Mouse (Mus musculus): Measurements from ENCODE around the gene Dchs2. TPM values are rescaled to one million over a fixed set of nuclear protein-coding genes. Genes with fewer than 3 reads are reported as not detected.

The Dchs2 gene
- polyA plus RNA-seq, 1 experiment from 2014 or later = 0.14 TPM

- Histone ChIP-seq H3K36me3 (no peaks in the 10 kb centered on the region), H3K27me3 (ENCODE audit: low read depth, poor library complexity, severe bottlenecking) (0 out of 2 replicates have a peak, but pooled peaks cover 5% of the 10 kb centered on the region), H3K4me1 (peaks cover 4% of the 10 kb centered on the region; the same call in 1 of the 2 replicates), H3K27ac (no peak overlapping the region), H3K9me3 (replicated peaks) (no peaks in the 10 kb centered on the region), H3K4me3 (no peak overlapping the region)
- no peak for DNase-seq (ENCODE audit: low spot score)
- 75% methylated on average over 1 of the region's 1 CpGs for WGBS
Observed at GRCm38 (mm10) chr3:83283882-83284281, 156.1 kb downstream of the Dchs2 start.

DNA sequence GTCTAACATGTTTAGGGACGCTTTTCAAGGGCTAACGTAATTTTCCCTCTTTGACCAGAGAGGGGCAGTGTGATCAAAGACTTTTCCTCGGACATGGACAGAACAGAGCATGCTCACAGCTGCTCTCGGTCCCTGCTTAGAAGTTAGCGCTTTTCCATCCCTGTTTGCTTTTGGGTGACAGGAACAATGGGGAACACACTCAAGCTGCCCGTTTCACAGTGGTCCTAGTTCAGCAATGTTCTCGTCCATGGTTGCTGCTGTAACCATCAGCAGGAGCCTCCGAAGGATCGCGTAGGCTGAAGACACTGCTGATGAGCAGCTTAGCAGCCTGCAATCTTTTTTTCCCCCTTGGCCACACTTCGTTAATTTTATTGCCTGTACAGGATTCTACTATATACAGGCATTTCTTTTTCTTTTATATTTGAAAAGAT lies 159.2 kb downstream of the Dchs2 start:
- 10% methylated on average over 11 of the region's 11 CpGs for WGBS
- peak; percentile 55 for DNase-seq (ENCODE audit: low spot score)
- H3K27ac ChIP-seq = peak overlapping the region; percentile 86
- peak overlapping the region; percentile 54 for H3K4me3 ChIP-seq
- peaks cover 4% of the 10 kb centered on the region; the same call in 1 of the 2 replicates for H3K4me1 ChIP-seq
- H3K27me3 ChIP-seq (ENCODE audit: low read depth, poor library complexity, severe bottlenecking) = 0 out of 2 replicates have a peak, but pooled peaks cover 5% of the 10 kb centered on the region
- H3K9me3 ChIP-seq (replicated peaks) = no peaks in the 10 kb centered on the region
- no peaks in the 10 kb centered on the region for H3K36me3 ChIP-seq

DNA sequence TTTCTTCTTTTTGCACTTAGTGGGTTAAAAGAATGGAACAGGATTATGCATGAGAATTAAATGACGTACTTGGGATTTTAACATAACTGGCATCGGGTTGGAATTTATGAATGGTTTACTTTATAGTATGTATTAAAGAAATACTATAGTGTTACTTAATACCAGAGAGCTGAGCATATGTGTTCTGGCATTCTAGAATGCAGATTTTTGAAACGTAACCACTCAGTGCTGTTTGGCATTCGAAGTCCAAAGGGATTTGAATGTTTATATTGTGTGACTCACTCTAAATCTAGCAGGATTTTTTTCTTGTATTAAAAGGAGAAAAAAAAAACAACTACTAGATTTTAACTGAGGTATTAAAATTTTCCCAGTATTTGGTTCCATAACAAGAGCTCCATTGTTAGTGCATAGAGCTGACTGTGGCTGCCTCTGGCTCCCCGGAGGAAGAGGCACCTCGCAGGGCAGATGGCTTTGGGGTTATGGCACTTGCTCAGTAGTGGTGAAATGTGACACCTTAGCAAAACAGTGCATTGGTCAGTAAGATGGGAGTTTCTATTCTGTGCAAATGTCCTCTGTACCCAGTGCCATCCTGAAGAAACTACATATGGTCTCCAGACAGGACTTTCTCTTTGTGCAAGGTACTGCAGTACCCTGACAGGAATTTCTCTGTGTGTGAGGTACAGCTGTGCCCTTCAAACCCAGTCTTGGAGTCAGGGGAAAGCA lies 160.5 kb downstream of the Dchs2 start:
- Histone ChIP-seq H3K36me3 (no peaks in the 10 kb centered on the region), H3K4me3 (no peak overlapping the region), H3K4me1 (peaks cover 4% of the 10 kb centered on the region; the same call in 1 of the 2 replicates), H3K27ac (peak overlapping the region; percentile 17; the same call in 1 of the 2 replicates), H3K27me3 (ENCODE audit: low read depth, poor library complexity, severe bottlenecking) (0 out of 2 replicates have a peak, but pooled peaks cover 5% of the 10 kb centered on the region), H3K9me3 (replicated peaks) (no peaks in the 10 kb centered on the region)
- DNase-seq (ENCODE audit: low spot score) = no peak
- WGBS = 74% methylated on average over 6 of the region's 6 CpGs

DNA sequence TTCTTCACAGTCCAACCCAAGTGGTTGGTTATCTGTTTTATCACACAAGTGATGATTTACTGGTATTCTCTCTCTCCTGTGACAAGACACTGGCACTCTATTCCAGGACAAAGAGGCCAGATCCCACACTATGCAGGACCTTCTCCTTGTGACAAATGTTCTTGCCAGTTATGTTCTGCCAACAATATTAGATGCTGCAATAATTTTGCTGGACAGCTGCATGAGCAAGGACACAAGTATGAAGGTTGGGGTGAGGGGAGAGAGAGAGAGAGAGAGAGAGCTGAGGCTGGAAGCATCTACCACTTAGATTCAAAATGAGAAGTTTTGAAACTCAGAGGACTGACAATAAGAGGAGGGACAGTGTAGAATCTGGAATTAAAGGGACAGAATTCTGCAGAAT lies 162.7 kb downstream of the Dchs2 start:
- H3K9me3 ChIP-seq (replicated peaks) = no peaks in the 10 kb centered on the region
- H3K4me3 ChIP-seq = no peak overlapping the region
- no peaks in the 10 kb centered on the region for H3K36me3 ChIP-seq
- H3K27me3 ChIP-seq (ENCODE audit: low read depth, poor library complexity, severe bottlenecking) = 0 out of 2 replicates have a peak, but pooled peaks cover 5% of the 10 kb centered on the region
- peaks cover 4% of the 10 kb centered on the region; the same call in 1 of the 2 replicates for H3K4me1 ChIP-seq
- H3K27ac ChIP-seq = no peak overlapping the region
- DNase-seq (ENCODE audit: low spot score) = no peak

- no peak overlapping the region for H3K27ac ChIP-seq
- DNase-seq (ENCODE audit: low spot score) = no peak
- 85% methylated on average over 1 of the region's 1 CpGs for WGBS
- H3K36me3 ChIP-seq = no peaks in the 10 kb centered on the region
- peaks cover 4% of the 10 kb centered on the region; the same call in 1 of the 2 replicates for H3K4me1 ChIP-seq
- no peaks in the 10 kb centered on the region for H3K9me3 ChIP-seq (replicated peaks)
- 0 out of 2 replicates have a peak, but pooled peaks cover 2% of the 10 kb centered on the region for H3K27me3 ChIP-seq (ENCODE audit: low read depth, poor library complexity, severe bottlenecking)
- H3K4me3 ChIP-seq = no peak overlapping the region
Observed at GRCm38 (mm10) chr3:83290953-83291352, 163.2 kb downstream of the Dchs2 start.

DNA sequence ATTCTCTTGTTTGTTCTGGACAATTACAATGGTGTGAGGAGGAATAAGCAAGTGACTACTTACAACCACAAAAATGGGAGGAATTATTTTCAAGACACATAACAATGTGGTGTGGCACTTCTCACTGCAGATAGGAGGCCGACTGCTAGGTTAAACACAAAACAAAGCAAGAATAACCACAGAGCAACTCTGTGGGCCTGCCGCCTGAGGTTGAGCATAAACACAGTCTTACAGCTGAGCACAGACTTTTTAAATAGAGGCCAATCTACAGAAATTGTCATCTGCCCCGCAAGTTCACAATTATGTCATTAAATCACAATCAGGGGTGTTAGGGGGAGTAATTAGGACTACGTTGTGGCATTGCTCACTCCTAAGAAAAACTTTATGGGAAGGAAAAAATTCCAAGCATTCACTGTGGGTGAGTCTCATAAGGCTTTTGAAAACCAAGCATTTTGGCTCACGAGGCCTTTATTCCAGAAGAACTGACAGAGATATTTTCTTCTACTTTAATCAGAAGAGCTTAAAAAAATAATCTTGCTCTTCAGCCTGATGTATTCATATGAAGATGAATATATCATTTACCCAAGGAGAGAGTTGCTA lies 172.1 kb downstream of the Dchs2 start:
- 64% methylated on average over 5 of the region's 5 CpGs for WGBS
- H3K36me3 ChIP-seq = no peaks in the 10 kb centered on the region
- H3K27ac ChIP-seq = no peak overlapping the region

GRCm38 (mm10) chr3:83303876-83304275 lies 176.1 kb downstream of the Dchs2 start:
- Histone ChIP-seq H3K27ac (no peak overlapping the region), H3K4me3 (no peak overlapping the region), H3K4me1 (no peaks in the 10 kb centered on the region; the same call in 1 of the 2 replicates), H3K36me3 (no peaks in the 10 kb centered on the region), H3K27me3 (ENCODE audit: low read depth, poor library complexity, severe bottlenecking) (no peaks in the 10 kb centered on the region), H3K9me3 (replicated peaks) (no peaks in the 10 kb centered on the region)
- 76% methylated on average over 5 of the region's 5 CpGs for WGBS
- DNase-seq (ENCODE audit: low spot score) = peak; percentile 42

More for the DNA sequence above, 172.1 kb downstream of the Dchs2 start:
- H3K9me3 ChIP-seq (replicated peaks) = no peaks in the 10 kb centered on the region
- no peaks in the 10 kb centered on the region for H3K27me3 ChIP-seq (ENCODE audit: low read depth, poor library complexity, severe bottlenecking)
- H3K4me1 ChIP-seq = no peaks in the 10 kb centered on the region; the same call in 1 of the 2 replicates
- DNase-seq (ENCODE audit: low spot score) = no peak
- H3K4me3 ChIP-seq = no peak overlapping the region

DNA sequence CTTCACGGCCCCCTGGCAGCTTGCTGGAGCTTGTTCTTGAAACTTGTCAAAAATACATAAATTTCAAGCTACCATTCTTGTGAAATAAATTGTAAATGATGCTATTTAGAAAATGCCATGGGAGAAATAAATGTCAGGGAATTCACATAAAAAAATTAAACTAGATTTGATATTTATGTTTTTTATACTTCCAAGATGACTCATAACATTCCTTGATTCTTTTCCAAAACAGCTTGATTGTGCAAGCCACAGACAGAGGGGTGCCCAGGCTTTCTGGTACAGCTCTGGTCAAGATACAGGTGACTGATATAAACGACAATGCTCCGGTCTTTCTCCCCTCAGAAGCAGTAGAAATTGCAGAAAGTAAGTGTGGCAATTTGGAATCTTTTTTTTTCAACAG lies 218.2 kb downstream of the Dchs2 start:
- no peaks in the 10 kb centered on the region for H3K36me3 ChIP-seq
- H3K4me1 ChIP-seq = no peaks in the 10 kb centered on the region
- WGBS = 89% methylated on average over 3 of the region's 3 CpGs
- H3K27ac ChIP-seq = no peak overlapping the region
- no peak for DNase-seq (ENCODE audit: low spot score)
- no peak overlapping the region for H3K4me3 ChIP-seq
- H3K27me3 ChIP-seq (ENCODE audit: low read depth, poor library complexity, severe bottlenecking) = no peaks in the 10 kb centered on the region
- H3K9me3 ChIP-seq (replicated peaks) = no peaks in the 10 kb centered on the region

GRCm38 (mm10) chr3:83368500-83369068 lies 240.8 kb downstream of the Dchs2 start:
- WGBS = 92% methylated on average over 9 of the region's 9 CpGs
- no peaks in the 10 kb centered on the region for H3K27me3 ChIP-seq (ENCODE audit: low read depth, poor library complexity, severe bottlenecking)

GRCm38 (mm10) chr3:83369871-83370270 lies 242.1 kb downstream of the Dchs2 start:
- 90% methylated on average over 2 of the region's 2 CpGs for whole genome bisulfite sequencing
- no peak overlapping the region for H3K4me3 ChIP-seq
- H3K27ac ChIP-seq = no peak overlapping the region
- H3K4me1 ChIP-seq = peaks cover 4% of the 10 kb centered on the region; the same call in 1 of the 2 replicates
- DNase-seq (ENCODE audit: low spot score) = no peak
- H3K27me3 ChIP-seq (ENCODE audit: low read depth, poor library complexity, severe bottlenecking) = no peaks in the 10 kb centered on the region
- no peaks in the 10 kb centered on the region for H3K36me3 ChIP-seq
- no peaks in the 10 kb centered on the region for H3K9me3 ChIP-seq (replicated peaks)

More at GRCm38 (mm10) chr3:83368500-83369068, 240.8 kb downstream of the Dchs2 start:
- Histone ChIP-seq H3K27ac (no peak overlapping the region), H3K4me3 (no peak overlapping the region), H3K36me3 (no peaks in the 10 kb centered on the region), H3K4me1 (no peaks in the 10 kb centered on the region), H3K9me3 (replicated peaks) (no peaks in the 10 kb centered on the region)
- no peak for DNase-seq (ENCODE audit: low spot score)

DNA sequence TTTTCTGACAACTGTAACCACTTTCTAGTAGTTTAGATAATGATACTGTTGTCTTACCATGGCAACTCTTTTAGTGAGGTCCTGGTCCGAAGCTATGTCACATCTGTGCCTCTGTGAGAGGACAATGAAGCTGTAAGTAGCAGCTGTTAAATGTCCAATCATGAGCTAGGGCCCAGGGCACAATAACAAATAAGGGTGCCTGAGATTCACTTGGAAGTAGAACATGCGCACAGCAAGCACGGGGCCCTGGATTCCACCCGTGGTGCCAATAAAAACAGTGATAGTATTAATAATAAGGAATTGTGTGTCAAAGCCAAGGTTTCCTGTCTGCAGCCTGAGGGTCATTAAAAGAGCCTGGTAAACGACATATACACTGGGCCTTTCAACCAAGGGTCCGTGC lies 246.6 kb downstream of the Dchs2 start:
- Histone ChIP-seq H3K36me3 (no peaks in the 10 kb centered on the region), H3K4me1 (peaks cover 4% of the 10 kb centered on the region; the same call in 1 of the 2 replicates), H3K27me3 (ENCODE audit: low read depth, poor library complexity, severe bottlenecking) (no peaks in the 10 kb centered on the region), H3K9me3 (replicated peaks) (no peaks in the 10 kb centered on the region), H3K4me3 (no peak overlapping the region), H3K27ac (no peak overlapping the region)
- no peak for DNase-seq (ENCODE audit: low spot score)
- WGBS = 77% methylated on average over 6 of the region's 6 CpGs

DNA sequence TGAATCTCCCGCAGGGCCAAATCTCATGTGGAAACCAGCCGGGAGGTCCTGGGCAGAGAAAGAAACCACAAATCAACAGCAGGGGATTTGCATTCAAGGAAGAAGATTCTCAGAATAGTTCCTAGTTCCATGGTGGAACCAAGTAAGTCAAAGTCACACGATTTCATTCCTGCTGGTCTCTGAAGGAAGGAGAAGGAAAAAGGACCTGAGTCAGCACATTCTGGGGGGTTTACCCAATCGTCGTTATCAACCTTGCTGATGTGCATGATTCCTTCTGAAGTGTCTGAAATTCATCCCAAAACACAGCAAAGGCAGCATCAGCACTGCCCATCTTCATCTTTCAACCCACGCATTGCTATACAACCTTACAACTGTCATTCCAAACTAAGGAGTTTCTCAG lies 249.1 kb downstream of the Dchs2 start:
- no peaks in the 10 kb centered on the region for H3K9me3 ChIP-seq (replicated peaks)
- no peak overlapping the region for H3K27ac ChIP-seq
- peaks cover 4% of the 10 kb centered on the region; the same call in 1 of the 2 replicates for H3K4me1 ChIP-seq
- no peaks in the 10 kb centered on the region for H3K27me3 ChIP-seq (ENCODE audit: low read depth, poor library complexity, severe bottlenecking)
- 95% methylated on average over 6 of the region's 6 CpGs for WGBS
- no peak overlapping the region for H3K4me3 ChIP-seq
- H3K36me3 ChIP-seq = no peaks in the 10 kb centered on the region
- DNase-seq (ENCODE audit: low spot score) = no peak

Data from limb, embryonic 10.5 days (tissue).